Mouse (Mus musculus): Measurements from ENCODE around the gene Tnks1bp1.
A peak's percentile ranks its signal among the peaks of the same experiment; 100 is the strongest.

Gene Tnks1bp1

GRCm38 (mm10) chr2:85047596-85048167 is at the start of gene Tnks1bp1:
TSS of gene Tnks1bp1 (plus strand) at chr2:85048022.
- DNase-seq (ENCODE audit: low read depth, low spot score) = peak; percentile 94

DNA sequence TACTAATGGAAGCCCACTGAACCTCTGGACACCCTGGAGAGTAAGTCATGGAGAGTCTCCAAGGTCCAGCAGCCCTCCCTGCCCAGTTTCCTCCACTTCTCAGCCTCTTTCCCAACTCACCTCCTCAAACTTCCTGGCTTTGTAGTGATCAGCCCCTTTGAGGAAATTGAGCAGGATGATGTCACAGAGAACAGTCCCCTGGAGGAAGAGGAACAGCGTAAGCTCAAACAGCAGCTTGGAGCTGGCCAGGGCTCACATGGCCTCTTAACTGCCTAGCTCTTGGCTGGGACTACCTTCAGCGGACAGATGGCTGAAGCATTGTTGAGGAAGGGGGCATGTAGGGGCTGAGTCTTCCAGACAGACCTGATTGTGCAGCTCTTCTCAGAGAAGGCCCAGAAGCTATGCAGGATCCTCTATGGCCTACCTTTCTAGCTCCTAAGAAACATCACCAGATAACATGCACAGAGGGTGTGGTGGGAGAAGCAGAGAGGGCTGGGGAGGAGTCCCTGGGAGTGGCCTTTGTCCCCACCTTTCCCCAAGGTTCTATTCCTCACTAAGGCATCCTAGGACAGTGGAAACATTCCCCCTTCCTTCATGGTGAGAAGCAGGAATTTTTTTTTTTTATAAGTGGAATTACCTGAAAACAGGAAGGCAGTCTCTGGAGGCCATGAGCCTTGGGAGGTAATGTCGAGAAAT is 48.2 kb upstream of the Tnks1bp1 start:
- DNase-seq (ENCODE audit: low read depth, low spot score) = peak; percentile 34

GRCm38 (mm10) chr2:85001497-85001896 is 46.3 kb upstream of the Tnks1bp1 start:
- DNase-seq (ENCODE audit: low read depth, low spot score) = peak; percentile 20

DNA sequence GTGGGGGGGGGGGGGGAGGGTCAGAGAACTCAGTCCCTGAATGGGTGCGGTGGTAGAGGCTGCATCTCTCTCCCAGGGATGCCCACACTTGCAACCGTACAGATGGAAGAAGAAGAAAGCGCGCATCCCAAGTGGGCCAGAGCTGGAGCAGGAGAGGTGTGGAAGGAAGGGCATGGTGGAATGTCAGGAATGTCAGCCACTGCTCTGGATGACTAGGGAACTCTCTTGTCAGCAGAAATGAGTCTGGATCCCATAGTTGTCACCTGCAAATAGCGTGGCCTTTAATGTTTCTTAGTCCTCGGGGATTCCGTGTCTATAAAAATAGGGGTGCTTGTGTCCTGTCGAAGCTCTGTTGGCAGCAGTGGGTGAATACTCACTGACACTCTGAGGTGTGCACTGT is 45.2 kb upstream of the Tnks1bp1 start:
- DNase-seq (ENCODE audit: low read depth, low spot score) = no peak

- no peak for DNase-seq (ENCODE audit: low read depth, low spot score)
Observed at GRCm38 (mm10) chr2:85004341-85004740, 43.5 kb upstream of the Tnks1bp1 start.

GRCm38 (mm10) chr2:85006600-85006999 is 41.2 kb upstream of the Tnks1bp1 start:
- DNase-seq (ENCODE audit: low read depth, low spot score) = no peak

- DNase-seq (ENCODE audit: low read depth, low spot score) = no peak
Observed at GRCm38 (mm10) chr2:85007729-85008128, 40.1 kb upstream of the Tnks1bp1 start.

- DNase-seq (ENCODE audit: low read depth, low spot score) = no peak
Observed at GRCm38 (mm10) chr2:85009212-85009611, 38.6 kb upstream of the Tnks1bp1 start.

DNA sequence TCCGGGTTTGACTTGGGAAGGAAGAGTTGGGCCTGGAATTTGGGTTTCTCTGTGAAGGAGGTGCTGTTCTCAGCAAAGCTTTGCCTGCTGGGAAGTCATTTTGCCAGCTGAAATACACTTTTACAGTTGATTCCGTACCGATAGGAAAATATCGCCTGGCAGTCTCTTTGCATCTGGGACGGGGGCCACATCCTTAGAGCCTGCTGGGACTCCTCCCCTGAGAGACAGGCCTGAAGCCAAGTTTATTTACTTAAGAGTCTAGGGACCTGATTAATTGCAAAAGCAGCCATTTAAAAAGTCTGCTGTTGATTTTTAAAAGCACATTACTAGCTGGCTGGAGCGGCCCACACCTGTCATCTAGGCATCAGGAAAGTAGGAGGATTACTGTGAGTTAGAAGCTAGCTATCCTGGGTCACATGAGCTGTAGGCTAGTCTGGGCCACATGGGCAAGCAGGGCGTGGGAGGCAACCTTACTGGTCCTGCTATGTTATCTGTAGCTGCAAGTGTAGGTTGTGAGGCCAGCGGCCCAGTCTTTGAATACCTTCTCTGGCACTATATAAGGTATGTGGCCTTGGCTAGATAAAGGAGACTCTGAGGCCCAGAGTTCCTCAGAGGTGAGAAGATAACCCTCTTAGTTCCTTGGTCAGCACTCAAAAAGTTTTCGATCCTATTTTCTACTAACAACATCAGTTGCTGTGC is 35.8 kb upstream of the Tnks1bp1 start:
- DNase-seq (ENCODE audit: low read depth, low spot score) = peak; percentile 9

- DNase-seq (ENCODE audit: low read depth, low spot score) = no peak
Observed at GRCm38 (mm10) chr2:85012679-85013078, 35.1 kb upstream of the Tnks1bp1 start.

- DNase-seq (ENCODE audit: low read depth, low spot score) = no peak
Observed at GRCm38 (mm10) chr2:85013826-85014587, 33.8 kb upstream of the Tnks1bp1 start.

DNA sequence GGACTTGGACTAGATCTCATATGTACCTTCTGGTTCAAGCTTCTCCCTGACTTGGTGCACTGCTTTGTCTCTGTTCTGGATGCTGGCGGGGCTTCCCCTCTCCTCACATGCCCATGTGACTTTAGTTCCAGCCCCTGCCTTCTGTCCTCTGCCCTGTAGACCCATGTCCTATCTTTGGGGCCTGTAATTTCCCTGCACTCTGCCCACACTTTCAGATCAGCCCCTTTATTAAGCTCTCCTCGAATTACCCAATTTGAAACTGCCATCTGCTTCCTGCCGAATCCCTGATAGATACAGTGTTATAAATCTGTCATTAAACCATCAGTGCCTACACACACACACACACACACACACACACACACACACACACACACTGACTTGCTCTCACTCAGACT is 33.2 kb upstream of the Tnks1bp1 start:
- DNase-seq (ENCODE audit: low read depth, low spot score) = no peak

GRCm38 (mm10) chr2:85022043-85022442 is 25.8 kb upstream of the Tnks1bp1 start:
- DNase-seq (ENCODE audit: low read depth, low spot score) = no peak

GRCm38 (mm10) chr2:85026178-85026577 is 21.6 kb upstream of the Tnks1bp1 start:
- no peak for DNase-seq (ENCODE audit: low read depth, low spot score)

DNA sequence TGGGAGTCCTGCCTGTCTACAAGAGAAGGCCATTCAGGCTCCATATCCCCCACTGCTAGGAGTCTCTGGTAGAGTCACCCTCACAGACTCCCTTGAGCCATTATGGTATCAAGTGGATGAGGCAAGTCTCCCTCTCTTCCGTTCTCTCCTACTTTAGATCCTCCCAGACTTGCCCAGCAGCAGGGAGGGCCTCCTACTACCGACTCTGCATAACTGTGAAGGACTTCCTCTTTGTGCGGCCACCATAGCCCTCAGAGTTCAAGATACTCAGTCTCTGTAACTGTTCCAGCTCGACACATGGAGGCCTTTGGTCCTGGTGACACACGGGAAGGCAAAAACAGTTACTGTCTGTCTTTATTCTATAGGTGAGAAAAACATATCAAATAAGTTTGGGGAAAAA is 20.5 kb upstream of the Tnks1bp1 start:
- no peak for DNase-seq (ENCODE audit: low read depth, low spot score)

- no peak for DNase-seq (ENCODE audit: low read depth, low spot score)
Observed at GRCm38 (mm10) chr2:85029897-85030296, 17.9 kb upstream of the Tnks1bp1 start.

GRCm38 (mm10) chr2:85030989-85031388 is 16.8 kb upstream of the Tnks1bp1 start:
- no peak for DNase-seq (ENCODE audit: low read depth, low spot score)

DNA sequence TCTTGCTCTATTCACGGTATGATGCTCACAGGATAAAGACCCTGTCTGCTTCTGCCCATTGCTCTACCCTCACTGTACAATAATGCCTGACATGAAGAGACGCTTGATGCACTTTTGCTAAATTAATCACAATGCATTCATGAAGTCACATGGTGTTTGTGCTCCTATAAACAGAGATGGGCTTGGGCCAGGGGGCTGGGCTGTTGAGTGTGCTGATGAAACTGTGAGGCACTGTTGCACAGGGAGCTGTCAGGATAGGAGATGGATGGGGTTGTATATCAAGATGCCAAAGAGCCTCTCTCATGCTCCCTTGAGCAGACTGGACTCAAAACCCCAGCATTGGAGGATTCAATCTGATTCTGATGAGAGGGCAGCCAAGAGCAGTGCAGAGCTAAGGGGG is 14.7 kb upstream of the Tnks1bp1 start:
- no peak for DNase-seq (ENCODE audit: low read depth, low spot score)

GRCm38 (mm10) chr2:85034169-85034568 is 13.7 kb upstream of the Tnks1bp1 start:
- DNase-seq (ENCODE audit: low read depth, low spot score) = no peak

DNA sequence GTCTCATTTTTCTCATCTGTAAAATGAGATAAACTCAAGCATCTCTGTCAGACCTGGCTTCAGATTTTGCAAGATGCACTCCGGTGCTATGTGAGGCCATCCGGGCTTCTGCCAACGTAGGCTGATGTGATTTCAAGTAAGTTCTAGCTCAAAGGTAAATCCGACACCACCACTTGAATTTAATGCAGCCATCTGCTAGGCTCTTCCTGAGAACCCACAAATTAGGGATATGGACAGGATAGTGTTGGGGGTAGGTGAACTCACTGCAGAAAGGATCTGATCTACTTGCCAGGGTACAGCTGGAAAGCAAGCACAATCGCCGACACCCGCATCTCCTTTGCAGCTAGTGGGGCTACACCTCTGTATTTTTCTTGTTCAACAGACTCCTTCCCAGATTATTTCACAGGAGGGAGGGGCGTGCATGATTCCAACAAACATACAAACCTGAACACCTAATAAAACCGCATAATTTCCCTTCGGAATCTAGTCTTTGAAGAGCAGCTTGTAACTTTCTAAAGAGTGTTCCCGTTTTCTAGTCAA is 11.2 kb upstream of the Tnks1bp1 start:
- no peak for DNase-seq (ENCODE audit: low read depth, low spot score)

- peak; percentile 76 for DNase-seq (ENCODE audit: low read depth, low spot score)
Observed at GRCm38 (mm10) chr2:85037047-85038026, 10.5 kb upstream of the Tnks1bp1 start, which contains the start of the genes Ssrp1 and P2rx3. TSS of gene Ssrp1 (plus strand) at chr2:85037234. TSS of gene P2rx3 (minus strand) at chr2:85037462.

Data from skeletal muscle tissue, adult 2 months (tissue).